Mouse (Mus musculus): Measurements from ENCODE around the gene Unc93a2.
"Not testable (repeated sequence)": the region's sequence is repeated elsewhere in the genome, so short reads cannot be mapped to it uniquely, and the experiment has no call there.

GRCm38 (mm10) chr17:7324346-7324745, 60.9 kb downstream of the Unc93a2 start, which contains the start of gene Tcp10a:
- not testable (repeated sequence) for TF ChIP-seq CTCF (IDR thresholded peaks at IDR 0.05; ENCODE audit: insufficient read depth, low read length); POLR2A (IDR thresholded peaks at IDR 0.05; ENCODE audit: borderline replicate concordance, extremely low read depth, low read depth, low read length)

All from lung, adult 2 months (tissue).